Mouse (Mus musculus) cerebellum, adult 18-20 months (tissue): ENCODE results near the gene Mettl25.

Experiments used
- DNase-seq, 2 experiments: peaks; one replicate each; pipeline ENCODE4 v3.0.0; 2021

The Mettl25 gene

DNA sequence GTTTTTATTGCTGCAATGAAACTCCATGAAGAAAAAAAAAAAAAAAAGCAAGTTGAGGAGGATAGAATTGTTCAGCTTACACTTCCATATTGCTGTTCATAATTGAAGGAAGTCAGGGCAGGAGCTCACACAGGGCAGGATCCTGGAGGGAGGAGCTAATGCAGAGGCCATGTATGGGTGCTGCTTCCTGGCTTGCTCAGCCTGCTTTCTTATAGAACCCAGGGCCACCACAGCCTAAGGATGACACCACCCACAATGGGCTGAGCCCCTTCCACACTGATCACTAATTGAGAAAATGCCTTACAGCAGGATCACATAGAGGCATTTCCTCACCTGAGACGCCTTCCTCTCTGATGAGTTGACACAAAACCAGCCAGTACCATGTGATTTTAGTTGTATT lies 95.2 kb downstream of the Mettl25 start:
- DNase-seq = no peak

GRCm38 (mm10) chr10:105741736-105742135 lies 99.4 kb downstream of the Mettl25 start:
- no peak for DNase-seq

GRCm38 (mm10) chr10:105738942-105739341 lies 102.2 kb downstream of the Mettl25 start:
- DNase-seq = no peak

DNA sequence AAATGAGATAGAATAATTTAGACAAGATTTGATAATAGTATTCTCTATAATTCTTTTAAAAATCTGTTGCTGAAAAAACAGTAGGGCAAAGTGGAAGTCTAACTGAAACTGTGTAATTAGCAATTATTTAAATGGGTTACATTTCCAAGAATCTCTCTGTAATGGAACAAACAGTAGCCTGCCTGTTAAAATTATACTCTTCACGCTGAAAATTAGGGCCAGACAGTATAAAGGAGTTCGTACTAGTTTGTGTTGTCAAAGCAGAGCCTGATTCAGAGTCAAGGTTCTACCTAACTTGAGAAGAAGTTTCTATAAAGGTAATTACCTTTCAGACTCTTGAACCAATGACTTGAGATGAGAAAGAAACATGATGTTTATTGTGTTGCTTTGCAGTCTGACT lies 113.4 kb downstream of the Mettl25 start:
- DNase-seq = no peak

DNA sequence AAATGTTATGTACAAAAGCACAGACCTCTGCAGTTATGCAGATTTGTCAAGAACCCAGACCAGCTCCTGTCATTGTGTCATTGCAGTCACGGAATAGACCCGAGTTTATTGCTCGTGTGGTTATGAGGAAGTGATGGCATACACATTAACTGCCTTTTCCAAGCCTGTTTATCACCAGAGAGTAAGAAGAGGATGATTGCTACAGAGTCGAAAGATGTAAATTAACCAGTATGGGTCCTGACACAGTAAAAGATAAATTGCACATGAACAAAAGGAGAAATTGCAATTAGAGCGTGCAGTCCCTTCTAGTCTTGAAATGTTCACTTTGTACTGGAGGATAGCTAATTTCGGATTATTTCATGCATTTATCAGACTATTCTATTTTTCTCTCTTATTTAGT lies 113.8 kb downstream of the Mettl25 start:
- no peak for DNase-seq

GRCm38 (mm10) chr10:105714844-105715243 lies 126.3 kb downstream of the Mettl25 start:
- DNase-seq = peak; percentile 22 to 47

GRCm38 (mm10) chr10:105714366-105714765 lies 126.8 kb downstream of the Mettl25 start:
- no peak for DNase-seq

- no peak for DNase-seq
Observed at GRCm38 (mm10) chr10:105713222-105713621, 128.0 kb downstream of the Mettl25 start.
